Mouse (Mus musculus) megakaryocyte, embryonic 14.5 days (primary cell): ENCODE measurements around the gene Ulk2.

Experiments used
- FLI1 ChIP-seq: IDR thresholded peaks from 2 replicates; pipeline ENCODE4 v1.6.1; 2012; ENCODE audit warnings: low read length, inconsistent platforms, mixed read lengths
- GATA1 ChIP-seq: IDR thresholded peaks from 3 replicates; pipeline ENCODE4 v1.6.1; 2012; ENCODE audit warnings: mixed read lengths, low read length, inconsistent platforms, borderline replicate concordance

- TF ChIP-seq FLI1 (no peak), GATA1 (no peak)
Measured at GRCm38 (mm10) chr11:61854988-61855411, at the start of gene Ulk2.
